Mouse (Mus musculus): Measurements from ENCODE around the gene Bcat2.
A peak's percentile ranks its signal among the peaks of the same experiment; 100 is the strongest.

- TF ChIP-seq CTCF (IDR thresholded peaks at IDR 0.05; ENCODE audit: low read depth, low read length) (0 out of 2 replicates have a peak, but pooled peaks have one; percentile 7), POLR2A (IDR thresholded peaks at IDR 0.05; ENCODE audit: extremely low read depth, insufficient read depth, low read length) (no peak)
These were observed 43.4 kb upstream of the Bcat2 start for GRCm38 (mm10) chr7:45526474-45527120.

Data from liver, adult 2 months (tissue).